Mouse (Mus musculus) embryonic facial prominence, embryonic 11.5 days (tissue): Measurements from ENCODE around the gene Ncoa7. TPM values are rescaled to one million over a fixed set of nuclear protein-coding genes. Genes with fewer than 3 reads are reported as not detected.
"Not testable (repeated sequence)": the region's sequence is repeated elsewhere in the genome, so short reads cannot be mapped to it uniquely, and the experiment has no call there.

ENCODE experiments used
- ATAC-seq: fragments of 200-750 bp; cut with Nextera tagmentation; replicated peaks from 2 replicates; pipeline ENCODE4 v1.8.0; 2017; ENCODE audit warnings: low read depth; ENCODE audit not compliant: insufficient number of reproducible peaks, low FRiP score, low TSS enrichment
- DNase-seq: peaks from one replicate; pipeline ENCODE4 v3.0.0-alpha.2; 2015; ENCODE audit warnings: low spot score
- H3K27ac ChIP-seq: fragments of 300-500 bp; sonication (generic); replicated peaks from 2 replicates; pipeline ENCODE4 v1.5.1; 2014; ENCODE audit warnings: mild to moderate bottlenecking, low read depth, low read length, control low read depth
- H3K27me3 ChIP-seq: fragments of 300-500 bp; sonication (generic); 2 replicates; pipeline ENCODE4 v1.6.1; 2014; ENCODE audit warnings: mild to moderate bottlenecking, low read length, moderate library complexity, mixed read lengths; ENCODE audit not compliant: control insufficient read depth, insufficient read depth
- H3K36me3 ChIP-seq: fragments of 300-500 bp; sonication (generic); replicated peaks from 2 replicates; pipeline ENCODE4 v1.6.1; 2014; ENCODE audit warnings: low read depth, mild to moderate bottlenecking, low read length, moderate library complexity, mixed read lengths; ENCODE audit not compliant: control insufficient read depth, insufficient read depth
- H3K4me1 ChIP-seq: fragments of 300-500 bp; sonication (generic); 2 replicates; pipeline ENCODE4 v1.6.1; 2014; ENCODE audit warnings: low read length, mixed read lengths; ENCODE audit not compliant: control insufficient read depth, insufficient read depth
- H3K4me2 ChIP-seq: fragments of 300-500 bp; sonication (generic); 2 replicates; pipeline ENCODE4 v1.6.1; 2014; ENCODE audit warnings: low read depth, mild to moderate bottlenecking, control low read depth, low read length, moderate library complexity
- H3K4me3 ChIP-seq: fragments of 300-500 bp; sonication (generic); 2 replicates; pipeline ENCODE4 v1.5.1; 2014; ENCODE audit warnings: low read depth, low read length, control low read depth
- H3K9ac ChIP-seq: fragments of 300-500 bp; sonication (generic); replicated peaks from 2 replicates; pipeline ENCODE4 v1.6.1; 2014; ENCODE audit warnings: mild to moderate bottlenecking, control low read depth, low read length
- H3K9me3 ChIP-seq: fragments of 300-500 bp; sonication (generic); replicated peaks from 2 replicates; pipeline ENCODE4 v1.6.1; 2016; ENCODE audit warnings: mild to moderate bottlenecking, low read length, inconsistent platforms, mixed read lengths; ENCODE audit not compliant: control insufficient read depth
- WGBS: fragments of 180-500 bp; shearing (Covaris S2); extraction: QIAGEN DNeasy Blood & Tissue Kit; methylation state at CpG from one replicate; pipeline ENCODE4 v1.1.7; 2014; 5-methylcytosine and 5-hydroxymethylcytosine counted together
- polyA plus RNA-seq: library from polyadenylated mRNA; unstranded; fragments of >200 nt; fragmentation: Nextera tagmentation; extraction: Ambion mirVana; gene quantifications from 2 replicates; pipeline ENCODE4 v1.2.1, GENCODE M21; 2014

Gene Ncoa7
- polyA plus RNA-seq, 1 experiment from 2014 or later, result 9.7 TPM

- no peaks in the 10 kb centered on the region for H3K27me3 ChIP-seq
- no peak within 1 kb of the TSS for H3K4me3 ChIP-seq
- no peaks in the 10 kb centered on the region for H3K4me1 ChIP-seq
- ATAC-seq, result no peak
- whole genome bisulfite sequencing, result 86% methylated on average over 3 of the region's 3 CpGs
- H3K4me2 ChIP-seq, result no peak within 1 kb of the TSS
- no peak within 1 kb of the TSS for H3K27ac ChIP-seq
- H3K9ac ChIP-seq, result no peak within 1 kb of the TSS
- DNase-seq, result no peak
- H3K9me3 ChIP-seq, result no peaks in the 10 kb centered on the region
- H3K36me3 ChIP-seq, result no peaks in the 10 kb centered on the region
These were observed 173.6 kb downstream of the Ncoa7 start, which contains the start of gene Hint3 for GRCm38 (mm10) chr10:30629513-30629912. Gene Hint3 (minus strand): TSS chr10:30629632.

GRCm38 (mm10) chr10:30628444-30628843 lies 174.7 kb downstream of the Ncoa7 start:
- H3K4me2 ChIP-seq, H3K9ac ChIP-seq: not testable (repeated sequence)
- 86% methylated on average over 11 of the region's 11 CpGs for WGBS

DNA sequence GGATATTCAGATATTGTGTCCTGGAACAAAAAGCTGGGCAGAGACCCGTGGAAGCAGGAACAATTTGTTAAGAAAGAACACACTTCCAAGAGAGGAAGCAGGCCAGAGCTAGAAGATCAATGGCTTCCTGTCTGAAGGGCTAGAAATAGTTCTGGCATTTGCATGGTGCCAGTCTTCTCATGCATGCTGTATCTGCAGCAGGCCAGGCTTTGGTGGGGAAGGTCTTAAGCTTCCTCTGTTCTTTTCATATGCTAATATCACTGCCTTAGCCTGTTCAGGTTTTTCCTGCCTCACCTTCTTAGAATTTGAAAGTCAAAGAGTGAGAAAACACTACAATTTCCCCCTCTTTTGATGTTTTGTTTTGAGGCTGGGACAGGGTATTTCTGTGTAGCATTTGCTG lies 175.6 kb downstream of the Ncoa7 start:
- DNase-seq (no peak), ATAC-seq (no peak)
- 43% methylated on average over 1 of the region's 1 CpGs for WGBS
- Histone ChIP-seq H3K4me3 (no peak overlapping the region), H3K27me3 (no peaks in the 10 kb centered on the region), H3K9me3 (no peaks in the 10 kb centered on the region), H3K27ac (no peak overlapping the region), H3K9ac (no peak overlapping the region), H3K4me2 (no peak overlapping the region), H3K36me3 (no peaks in the 10 kb centered on the region), H3K4me1 (no peaks in the 10 kb centered on the region)

More at GRCm38 (mm10) chr10:30628444-30628843, 174.7 kb downstream of the Ncoa7 start:
- H3K4me3 ChIP-seq, H3K27ac ChIP-seq, H3K4me1 ChIP-seq, ATAC-seq, DNase-seq, H3K9me3 ChIP-seq, H3K27me3 ChIP-seq, H3K36me3 ChIP-seq: not testable (repeated sequence)

DNA sequence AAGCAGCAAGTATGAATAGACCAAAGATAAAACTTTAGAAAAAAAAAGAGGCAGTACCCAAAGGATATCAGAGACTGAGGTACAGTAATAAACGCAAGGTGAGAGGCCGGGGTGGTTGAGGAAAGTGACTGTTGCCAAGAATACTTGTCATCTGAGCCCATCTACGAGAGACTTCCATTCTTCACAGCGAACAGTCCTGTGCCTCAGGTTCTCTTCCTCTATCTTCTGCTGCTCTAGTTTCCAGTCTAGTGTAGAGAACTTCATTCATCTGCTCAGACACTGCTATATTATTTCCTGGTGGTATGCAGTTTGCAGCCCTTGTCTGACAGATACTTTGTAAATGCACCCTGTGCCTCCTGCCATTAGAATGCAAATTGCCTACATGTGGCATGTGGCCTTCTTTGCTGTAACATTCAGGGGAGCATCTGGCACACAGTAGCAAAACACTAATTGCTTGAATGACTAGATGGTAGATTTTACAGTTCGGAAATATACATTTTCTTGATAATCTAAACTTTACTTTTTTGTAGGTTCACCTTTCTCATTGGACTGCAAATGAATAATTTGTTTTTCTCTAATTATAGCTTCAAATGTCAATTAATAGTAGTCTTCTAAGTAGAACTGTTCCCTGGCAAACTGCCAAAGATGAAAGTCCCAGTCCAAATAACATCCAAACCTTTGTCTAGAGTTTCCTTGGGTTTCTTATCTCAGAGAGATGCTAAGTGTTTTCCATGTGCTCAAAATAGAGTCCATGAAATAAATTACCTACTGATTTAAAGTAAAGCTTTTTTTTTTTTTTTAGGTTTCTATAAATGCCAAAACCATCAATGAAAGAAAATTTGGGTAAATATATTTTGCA lies 178.7 kb downstream of the Ncoa7 start:
- WGBS, result 63% methylated on average over 5 of the region's 5 CpGs
- no peaks in the 10 kb centered on the region for H3K27me3 ChIP-seq
- no peaks in the 10 kb centered on the region for H3K4me1 ChIP-seq
- DNase-seq, result no peak
- no peak overlapping the region for H3K4me2 ChIP-seq
- no peaks in the 10 kb centered on the region for H3K36me3 ChIP-seq
- no peak overlapping the region for H3K4me3 ChIP-seq
- ATAC-seq, result no peak
- no peaks in the 10 kb centered on the region for H3K9me3 ChIP-seq
- no peak overlapping the region for H3K9ac ChIP-seq
- no peak overlapping the region for H3K27ac ChIP-seq

- Histone ChIP-seq H3K27me3 (no peaks in the 10 kb centered on the region), H3K27ac (no peak overlapping the region), H3K4me3 (no peak overlapping the region), H3K9ac (no peak overlapping the region), H3K4me1 (no peaks in the 10 kb centered on the region), H3K36me3 (no peaks in the 10 kb centered on the region), H3K9me3 (no peaks in the 10 kb centered on the region), H3K4me2 (no peak overlapping the region)
- ATAC-seq, result no peak
- DNase-seq, result peak; percentile 26
These were observed 180.2 kb downstream of the Ncoa7 start for GRCm38 (mm10) chr10:30622928-30623327.

DNA sequence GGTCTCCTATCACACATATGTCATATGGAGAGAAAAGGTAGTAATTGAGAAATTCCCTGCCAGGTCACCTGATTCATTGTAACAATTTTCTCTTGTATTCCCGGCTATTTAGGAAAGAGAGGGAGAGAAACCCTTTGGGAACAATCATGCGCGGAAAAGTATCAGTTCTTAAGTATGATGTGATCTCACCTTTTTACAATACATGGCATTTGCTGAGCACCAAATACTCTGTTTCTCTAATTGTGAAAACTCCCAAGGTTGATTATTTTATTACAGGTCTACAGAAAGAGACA lies 184.3 kb downstream of the Ncoa7 start:
- no peak for ATAC-seq

DNA sequence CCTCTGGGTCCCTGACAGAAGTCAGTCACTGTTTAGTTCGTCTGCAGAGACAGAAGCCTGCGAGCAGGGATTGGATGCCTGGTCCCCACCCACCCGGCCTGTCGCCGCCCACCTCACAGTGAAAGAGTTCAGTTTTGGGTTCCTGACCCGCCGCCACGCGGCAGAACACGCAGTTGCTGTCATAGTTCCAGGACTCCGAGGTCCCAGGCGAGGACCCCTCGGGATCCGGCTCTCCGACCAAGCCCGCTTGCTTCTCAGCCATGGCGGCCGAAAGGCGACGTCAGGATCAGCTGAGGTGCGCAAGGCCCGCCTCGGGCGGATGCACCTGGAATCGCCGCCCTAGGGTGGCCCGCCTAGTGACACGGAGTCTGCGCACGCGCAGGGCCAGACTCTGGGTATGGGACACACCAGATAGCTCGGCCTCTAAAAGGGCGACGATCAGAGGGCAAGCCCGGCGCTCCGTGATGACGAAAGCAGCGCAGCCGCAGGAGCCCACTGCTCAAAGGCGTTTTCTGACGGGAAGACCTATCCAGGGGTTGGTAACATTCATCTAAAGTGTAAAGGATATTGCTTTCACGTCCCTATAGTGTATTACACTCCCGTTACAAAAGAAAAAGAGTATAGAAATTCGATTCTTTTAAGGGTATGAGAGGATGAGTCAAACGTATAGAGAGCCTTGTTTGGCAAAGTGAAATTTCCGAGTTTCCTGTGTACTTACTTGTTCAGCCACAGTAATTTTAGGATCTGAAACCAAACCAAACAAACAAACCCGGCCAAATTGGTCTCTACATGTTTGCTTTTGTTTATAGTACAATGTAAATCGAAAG lies 184.8 kb downstream of the Ncoa7 start:
- Histone ChIP-seq H3K4me1 (no peaks in the 10 kb centered on the region), H3K4me2 (peak overlapping the region; percentile 60), H3K4me3 (peak overlapping the region; percentile 61), H3K36me3 (no peaks in the 10 kb centered on the region), H3K27ac (peak overlapping the region; percentile 72), H3K9me3 (no peaks in the 10 kb centered on the region), H3K27me3 (no peaks in the 10 kb centered on the region), H3K9ac (peak overlapping the region; percentile 75)
- 1% methylated on average over 49 of the region's 49 CpGs for WGBS
- ATAC-seq (peak; percentile 100), DNase-seq (peak; percentile 98)

More for the DNA sequence above, 184.3 kb downstream of the Ncoa7 start:
- Histone ChIP-seq H3K9ac (peak overlapping the region; percentile 75; the same call in 1 of the 2 replicates), H3K9me3 (no peaks in the 10 kb centered on the region), H3K4me1 (no peaks in the 10 kb centered on the region), H3K27ac (no peak overlapping the region), H3K27me3 (no peaks in the 10 kb centered on the region), H3K4me2 (peak overlapping the region; percentile 60; the same call in 1 of the 2 replicates), H3K36me3 (no peaks in the 10 kb centered on the region), H3K4me3 (peak overlapping the region; percentile 61)
- 41% methylated on average over 3 of the region's 3 CpGs for WGBS
- peak; percentile 1 for DNase-seq

DNA sequence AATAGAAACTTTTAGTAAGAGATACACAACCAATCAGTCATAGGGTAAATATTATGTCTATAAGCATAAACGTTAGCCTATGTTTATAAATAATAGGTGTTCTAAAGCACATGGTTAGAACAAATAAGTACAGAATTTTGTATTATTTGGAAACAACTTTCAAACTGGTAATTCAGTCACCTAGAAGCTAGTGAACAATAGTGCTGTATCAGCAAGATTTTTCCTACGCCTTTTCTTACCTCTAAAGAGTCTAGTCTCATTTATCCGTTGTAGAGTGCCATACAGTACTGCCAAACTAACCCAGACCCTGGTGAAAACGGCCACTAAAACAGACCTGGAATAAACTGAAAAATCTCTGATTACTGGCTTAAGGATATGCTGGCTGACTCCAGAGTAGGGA lies 190.1 kb downstream of the Ncoa7 start:
- Histone ChIP-seq H3K27me3 (no peaks in the 10 kb centered on the region), H3K9me3 (no peaks in the 10 kb centered on the region), H3K9ac (no peak overlapping the region), H3K4me2 (no peak overlapping the region), H3K4me3 (no peak overlapping the region), H3K36me3 (no peaks in the 10 kb centered on the region), H3K27ac (no peak overlapping the region), H3K4me1 (no peaks in the 10 kb centered on the region)
- ATAC-seq (no peak), DNase-seq (no peak)
- WGBS, result 80% methylated on average over 4 of the region's 4 CpGs
